Mouse (Mus musculus) hindbrain, embryonic 16.5 days (tissue): Measurements from ENCODE around the gene Klhl29. TPM values are rescaled to one million over a fixed set of nuclear protein-coding genes. Genes with fewer than 3 reads are reported as not detected.

ENCODE experiments used
- ATAC-seq: fragments of 200-750 bp; cut with Nextera tagmentation; 2 replicates; pipeline ENCODE4 v1.8.0; 2017; ENCODE audit warnings: moderate TSS enrichment, moderate library complexity
- H3K27ac ChIP-seq: fragments of 300-500 bp; sonication (generic); 2 replicates; pipeline ENCODE4 v1.5.1; 2014; ENCODE audit warnings: low read depth, mild to moderate bottlenecking, control low read depth, low read length, moderate library complexity
- H3K27me3 ChIP-seq: fragments of 300-500 bp; sonication (generic); replicated peaks from 2 replicates; pipeline ENCODE4 v1.6.1; 2014; ENCODE audit warnings: low read length; ENCODE audit not compliant: control insufficient read depth, insufficient read depth
- H3K36me3 ChIP-seq: fragments of 300-500 bp; sonication (generic); 2 replicates; pipeline ENCODE4 v1.6.1; 2014; ENCODE audit warnings: mild to moderate bottlenecking, low read length, moderate library complexity, mixed read lengths; ENCODE audit not compliant: control insufficient read depth, insufficient read depth
- H3K4me1 ChIP-seq: fragments of 300-500 bp; sonication (generic); 2 replicates; pipeline ENCODE4 v1.6.1; 2014; ENCODE audit warnings: low read depth, low read length; ENCODE audit not compliant: control insufficient read depth, insufficient read depth
- H3K4me2 ChIP-seq: fragments of 300-500 bp; sonication (generic); 2 replicates; pipeline ENCODE4 v1.6.1; 2014; ENCODE audit warnings: mild to moderate bottlenecking, low read length, control low read depth, moderate library complexity
- H3K4me3 ChIP-seq: fragments of 300-500 bp; sonication (generic); 2 replicates; pipeline ENCODE4 v1.5.1; 2014; ENCODE audit warnings: mild to moderate bottlenecking, low read length, control low read depth, moderate library complexity
- H3K9ac ChIP-seq: fragments of 300-500 bp; sonication (generic); 2 replicates; pipeline ENCODE4 v1.6.1; 2014; ENCODE audit warnings: low read depth, mild to moderate bottlenecking, control low read depth, low read length, moderate library complexity
- H3K9me3 ChIP-seq: fragments of 300-500 bp; sonication (generic); 2 replicates; pipeline ENCODE4 v1.6.1; 2014; ENCODE audit warnings: mild to moderate bottlenecking, low read length, moderate library complexity; ENCODE audit not compliant: control insufficient read depth
- WGBS: fragments of 180-500 bp; shearing (Covaris S2); extraction: QIAGEN DNeasy Blood & Tissue Kit; methylation state at CpG from one replicate; pipeline ENCODE4 v1.1.7; 2014; 5-methylcytosine and 5-hydroxymethylcytosine counted together
- polyA plus RNA-seq: library from polyadenylated mRNA; unstranded; fragments of >200 nt; fragmentation: Nextera tagmentation; extraction: Ambion mirVana; gene quantifications from 2 replicates; pipeline ENCODE4 v1.2.1, GENCODE M21; 2015

Klhl29 gene
- polyA plus RNA-seq, 1 experiment from 2014 or later, result 2.3 TPM

GRCm38 (mm10) chr12:5122972-5123371, 252.5 kb downstream of the Klhl29 start:
- H3K36me3 ChIP-seq, result no peaks in the 10 kb centered on the region
- no peak for ATAC-seq
- H3K4me2 ChIP-seq, result no peak overlapping the region
- no peak overlapping the region for H3K27ac ChIP-seq
- 59% methylated on average over 8 of the region's 8 CpGs for WGBS
- no peaks in the 10 kb centered on the region for H3K27me3 ChIP-seq
- no peak overlapping the region for H3K4me3 ChIP-seq
- H3K9me3 ChIP-seq, result no peaks in the 10 kb centered on the region
- H3K4me1 ChIP-seq, result peaks cover 9% of the 10 kb centered on the region; the same call in 1 of the 2 replicates
- H3K9ac ChIP-seq, result no peak overlapping the region

GRCm38 (mm10) chr12:5120249-5120648, 255.2 kb downstream of the Klhl29 start:
- Histone ChIP-seq H3K27me3 (no peaks in the 10 kb centered on the region), H3K4me2 (peak overlapping the region; percentile 51), H3K4me3 (no peak overlapping the region), H3K27ac (0 out of 2 replicates have a peak overlapping the region, but pooled peaks have one; percentile 13), H3K4me1 (peaks cover 9% of the 10 kb centered on the region; the same call in 1 of the 2 replicates), H3K9ac (no peak overlapping the region), H3K9me3 (no peaks in the 10 kb centered on the region), H3K36me3 (no peaks in the 10 kb centered on the region)
- WGBS, result 58% methylated on average over 6 of the region's 6 CpGs
- ATAC-seq, result no peak

- 10% methylated on average over 15 of the region's 15 CpGs for WGBS
- no peaks in the 10 kb centered on the region for H3K36me3 ChIP-seq
- peaks cover 9% of the 10 kb centered on the region; the same call in 1 of the 2 replicates for H3K4me1 ChIP-seq
- no peak overlapping the region for H3K9ac ChIP-seq
- H3K27ac ChIP-seq, result no peak overlapping the region; the same call in 1 of the 2 replicates
- H3K27me3 ChIP-seq, result no peaks in the 10 kb centered on the region
- peak overlapping the region; percentile 11 for H3K4me3 ChIP-seq
- peak overlapping the region; percentile 51 for H3K4me2 ChIP-seq
- ATAC-seq, result peak; percentile 92
- H3K9me3 ChIP-seq, result no peaks in the 10 kb centered on the region
Measured at GRCm38 (mm10) chr12:5119726-5120125, 255.8 kb downstream of the Klhl29 start.

- Histone ChIP-seq H3K9ac (no peak overlapping the region), H3K27me3 (no peaks in the 10 kb centered on the region), H3K4me3 (peak overlapping the region; percentile 11), H3K27ac (0 out of 2 replicates have a peak overlapping the region, but pooled peaks have one; percentile 40), H3K9me3 (no peaks in the 10 kb centered on the region), H3K36me3 (no peaks in the 10 kb centered on the region), H3K4me1 (peaks cover 9% of the 10 kb centered on the region; the same call in 1 of the 2 replicates), H3K4me2 (peak overlapping the region; percentile 51)
- 36% methylated on average over 9 of the region's 9 CpGs for WGBS
- ATAC-seq, result no peak
Measured at GRCm38 (mm10) chr12:5119286-5119685, 256.2 kb downstream of the Klhl29 start.

GRCm38 (mm10) chr12:5116605-5117004, 258.9 kb downstream of the Klhl29 start:
- no peak overlapping the region for H3K27ac ChIP-seq
- H3K9ac ChIP-seq, result no peak overlapping the region
- no peaks in the 10 kb centered on the region for H3K27me3 ChIP-seq
- WGBS, result 58% methylated on average over 5 of the region's 5 CpGs
- ATAC-seq, result no peak
- no peaks in the 10 kb centered on the region for H3K36me3 ChIP-seq
- no peaks in the 10 kb centered on the region for H3K9me3 ChIP-seq
- H3K4me1 ChIP-seq, result peaks cover 9% of the 10 kb centered on the region; the same call in 1 of the 2 replicates
- H3K4me2 ChIP-seq, result no peak overlapping the region
- H3K4me3 ChIP-seq, result no peak overlapping the region

GRCm38 (mm10) chr12:5114631-5115030, 260.9 kb downstream of the Klhl29 start:
- Histone ChIP-seq H3K4me3 (no peak overlapping the region), H3K27me3 (no peaks in the 10 kb centered on the region), H3K27ac (no peak overlapping the region), H3K4me1 (0 out of 2 replicates have a peak, but pooled peaks cover 2% of the 10 kb centered on the region), H3K9me3 (no peaks in the 10 kb centered on the region), H3K4me2 (no peak overlapping the region), H3K36me3 (no peaks in the 10 kb centered on the region), H3K9ac (no peak overlapping the region)
- 76% methylated on average over 4 of the region's 4 CpGs for WGBS
- ATAC-seq, result no peak

GRCm38 (mm10) chr12:5111343-5111742, 264.1 kb downstream of the Klhl29 start:
- H3K9ac ChIP-seq, result no peak overlapping the region
- ATAC-seq, result no peak
- H3K4me3 ChIP-seq, result no peak overlapping the region
- H3K27ac ChIP-seq, result no peak overlapping the region
- no peaks in the 10 kb centered on the region for H3K4me1 ChIP-seq
- no peaks in the 10 kb centered on the region for H3K27me3 ChIP-seq
- 78% methylated on average over 3 of the region's 3 CpGs for WGBS
- no peak overlapping the region for H3K4me2 ChIP-seq
- H3K36me3 ChIP-seq, result no peaks in the 10 kb centered on the region
- no peaks in the 10 kb centered on the region for H3K9me3 ChIP-seq

- no peak overlapping the region for H3K4me2 ChIP-seq
- no peaks in the 10 kb centered on the region for H3K9me3 ChIP-seq
- H3K36me3 ChIP-seq, result no peaks in the 10 kb centered on the region
- H3K4me3 ChIP-seq, result no peak overlapping the region
- no peak overlapping the region for H3K9ac ChIP-seq
- H3K27ac ChIP-seq, result no peak overlapping the region
- no peaks in the 10 kb centered on the region for H3K4me1 ChIP-seq
- H3K27me3 ChIP-seq, result no peaks in the 10 kb centered on the region
- 52% methylated on average over 6 of the region's 6 CpGs for WGBS
- peak; percentile 60 for ATAC-seq
Measured at GRCm38 (mm10) chr12:5108613-5109012, 266.9 kb downstream of the Klhl29 start.

- Histone ChIP-seq H3K4me1 (no peaks in the 10 kb centered on the region), H3K36me3 (no peaks in the 10 kb centered on the region), H3K27ac (no peak overlapping the region), H3K9ac (no peak overlapping the region), H3K9me3 (no peaks in the 10 kb centered on the region), H3K4me3 (no peak overlapping the region), H3K27me3 (no peaks in the 10 kb centered on the region), H3K4me2 (no peak overlapping the region)
- no peak for ATAC-seq
- 42% methylated on average over 2 of the region's 2 CpGs for WGBS
Measured at GRCm38 (mm10) chr12:5107795-5108194, 267.7 kb downstream of the Klhl29 start.
